Mouse (Mus musculus) hindbrain, embryonic 16.5 days (tissue): Measurements from ENCODE around the gene Prr18. TPM values are rescaled to one million over a fixed set of nuclear protein-coding genes. Genes with fewer than 3 reads are reported as not detected.
"Not testable (repeated sequence)": the region's sequence is repeated elsewhere in the genome, so short reads cannot be mapped to it uniquely, and the experiment has no call there.

Experiments
- ATAC-seq: fragments of 200-750 bp; cut with Nextera tagmentation; 2 replicates; pipeline ENCODE4 v1.8.0; 2017; ENCODE audit warnings: moderate TSS enrichment, moderate library complexity
- H3K27ac ChIP-seq: fragments of 300-500 bp; sonication (generic); 2 replicates; pipeline ENCODE4 v1.5.1; 2014; ENCODE audit warnings: low read depth, mild to moderate bottlenecking, control low read depth, low read length, moderate library complexity
- H3K27me3 ChIP-seq: fragments of 300-500 bp; sonication (generic); replicated peaks from 2 replicates; pipeline ENCODE4 v1.6.1; 2014; ENCODE audit warnings: low read length; ENCODE audit not compliant: control insufficient read depth, insufficient read depth
- H3K36me3 ChIP-seq: fragments of 300-500 bp; sonication (generic); 2 replicates; pipeline ENCODE4 v1.6.1; 2014; ENCODE audit warnings: mild to moderate bottlenecking, low read length, moderate library complexity, mixed read lengths; ENCODE audit not compliant: control insufficient read depth, insufficient read depth
- H3K4me1 ChIP-seq: fragments of 300-500 bp; sonication (generic); 2 replicates; pipeline ENCODE4 v1.6.1; 2014; ENCODE audit warnings: low read depth, low read length; ENCODE audit not compliant: control insufficient read depth, insufficient read depth
- H3K4me2 ChIP-seq: fragments of 300-500 bp; sonication (generic); 2 replicates; pipeline ENCODE4 v1.6.1; 2014; ENCODE audit warnings: mild to moderate bottlenecking, low read length, control low read depth, moderate library complexity
- H3K4me3 ChIP-seq: fragments of 300-500 bp; sonication (generic); 2 replicates; pipeline ENCODE4 v1.5.1; 2014; ENCODE audit warnings: mild to moderate bottlenecking, low read length, control low read depth, moderate library complexity
- H3K9ac ChIP-seq: fragments of 300-500 bp; sonication (generic); 2 replicates; pipeline ENCODE4 v1.6.1; 2014; ENCODE audit warnings: low read depth, mild to moderate bottlenecking, control low read depth, low read length, moderate library complexity
- H3K9me3 ChIP-seq: fragments of 300-500 bp; sonication (generic); 2 replicates; pipeline ENCODE4 v1.6.1; 2014; ENCODE audit warnings: mild to moderate bottlenecking, low read length, moderate library complexity; ENCODE audit not compliant: control insufficient read depth
- WGBS: fragments of 180-500 bp; shearing (Covaris S2); extraction: QIAGEN DNeasy Blood & Tissue Kit; methylation state at CpG from one replicate; pipeline ENCODE4 v1.1.7; 2014; 5-methylcytosine and 5-hydroxymethylcytosine counted together
- polyA plus RNA-seq: library from polyadenylated mRNA; unstranded; fragments of >200 nt; fragmentation: Nextera tagmentation; extraction: Ambion mirVana; gene quantifications from 2 replicates; pipeline ENCODE4 v1.2.1, GENCODE M21; 2015

Prr18 gene
- polyA plus RNA-seq, 1 experiment from 2014 or later: 16.9 TPM

GRCm38 (mm10) chr17:8302772-8303438 lies 34.4 kb upstream of the Prr18 start:
- Histone ChIP-seq H3K4me2 (no peak overlapping the region), H3K27me3 (no peaks in the 10 kb centered on the region), H3K27ac (no peak overlapping the region), H3K36me3 (no peaks in the 10 kb centered on the region; the same call in none of the 2 replicates), H3K9ac (no peak overlapping the region), H3K4me1 (no peaks in the 10 kb centered on the region), H3K9me3 (no peaks in the 10 kb centered on the region), H3K4me3 (no peak overlapping the region)
- WGBS: 74% methylated on average over 7 of the region's 7 CpGs
- ATAC-seq: no peak

DNA sequence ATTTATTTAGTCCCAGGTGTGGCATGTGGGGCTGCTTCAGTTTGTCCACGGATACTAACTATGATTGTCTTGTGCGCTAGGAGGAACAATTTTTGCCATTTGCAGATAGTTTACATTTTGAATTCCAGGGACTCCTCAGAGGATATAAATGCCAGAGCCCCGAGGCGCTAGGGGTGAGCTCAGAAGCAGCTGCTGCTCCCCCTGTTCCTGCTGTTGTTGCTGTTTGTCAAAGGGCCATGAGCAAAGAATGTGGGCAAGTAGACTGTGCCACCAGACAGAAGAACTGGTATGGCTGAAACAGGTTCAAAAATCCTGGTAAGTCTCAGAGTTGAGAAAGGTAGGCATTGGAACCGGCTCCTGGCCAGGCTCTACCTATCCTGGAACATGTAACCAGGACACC lies 33.6 kb upstream of the Prr18 start:
- 72% methylated on average over 5 of the region's 5 CpGs for WGBS

DNA sequence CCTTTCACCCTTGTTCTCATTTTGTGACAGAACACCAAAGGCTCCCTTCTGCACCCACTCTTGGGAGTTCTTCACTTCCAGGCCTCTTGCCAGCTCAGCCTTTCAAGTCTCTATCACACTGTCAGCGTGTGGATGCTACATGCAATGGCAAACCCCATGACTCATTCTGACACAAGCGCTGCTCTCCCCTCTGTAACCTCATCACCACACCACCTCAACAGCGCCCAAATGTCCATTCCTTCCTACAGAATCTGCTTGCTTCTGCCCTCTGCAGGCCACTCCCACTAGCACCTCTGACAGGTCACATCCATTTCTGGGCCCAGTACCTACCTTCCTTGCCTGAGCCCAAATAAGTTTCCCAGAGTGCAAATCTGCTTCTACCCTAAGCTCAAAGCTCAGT lies 31.5 kb upstream of the Prr18 start:
- no peaks in the 10 kb centered on the region for H3K4me1 ChIP-seq
- H3K27ac ChIP-seq: no peak overlapping the region
- H3K36me3 ChIP-seq: no peaks in the 10 kb centered on the region
- ATAC-seq: no peak
- H3K9ac ChIP-seq: no peak overlapping the region
- H3K9me3 ChIP-seq: no peaks in the 10 kb centered on the region
- H3K27me3 ChIP-seq: no peaks in the 10 kb centered on the region
- WGBS: 33% methylated on average over 3 of the region's 3 CpGs
- no peak overlapping the region for H3K4me2 ChIP-seq
- H3K4me3 ChIP-seq: no peak overlapping the region

More for the DNA sequence above, 33.6 kb upstream of the Prr18 start:
- no peak overlapping the region for H3K27ac ChIP-seq
- no peaks in the 10 kb centered on the region for H3K9me3 ChIP-seq
- H3K9ac ChIP-seq: no peak overlapping the region
- no peak overlapping the region for H3K4me3 ChIP-seq
- no peaks in the 10 kb centered on the region for H3K4me1 ChIP-seq
- no peaks in the 10 kb centered on the region for H3K27me3 ChIP-seq
- H3K4me2 ChIP-seq: no peak overlapping the region
- ATAC-seq: no peak
- H3K36me3 ChIP-seq: no peaks in the 10 kb centered on the region; the same call in 1 of the 2 replicates

- no peaks in the 10 kb centered on the region for H3K27me3 ChIP-seq
- peak; percentile 96 for ATAC-seq
- WGBS: under 1% methylated on average over 54 of the region's 54 CpGs
- peak within 1 kb of the TSS; percentile 71 for H3K4me2 ChIP-seq
- H3K4me1 ChIP-seq: peaks cover 12% of the 10 kb centered on the region
- H3K36me3 ChIP-seq: no peaks in the 10 kb centered on the region
- peak within 1 kb of the TSS; percentile 69 for H3K9ac ChIP-seq
- peak within 1 kb of the TSS; percentile 62 for H3K4me3 ChIP-seq
- peak within 1 kb of the TSS; percentile 87 for H3K27ac ChIP-seq
- H3K9me3 ChIP-seq: no peaks in the 10 kb centered on the region
Observed at GRCm38 (mm10) chr17:8310838-8311614, 26.2 kb upstream of the Prr18 start, which contains the start of gene Sft2d1. Gene Sft2d1 (plus strand): TSS chr17:8311102.

DNA sequence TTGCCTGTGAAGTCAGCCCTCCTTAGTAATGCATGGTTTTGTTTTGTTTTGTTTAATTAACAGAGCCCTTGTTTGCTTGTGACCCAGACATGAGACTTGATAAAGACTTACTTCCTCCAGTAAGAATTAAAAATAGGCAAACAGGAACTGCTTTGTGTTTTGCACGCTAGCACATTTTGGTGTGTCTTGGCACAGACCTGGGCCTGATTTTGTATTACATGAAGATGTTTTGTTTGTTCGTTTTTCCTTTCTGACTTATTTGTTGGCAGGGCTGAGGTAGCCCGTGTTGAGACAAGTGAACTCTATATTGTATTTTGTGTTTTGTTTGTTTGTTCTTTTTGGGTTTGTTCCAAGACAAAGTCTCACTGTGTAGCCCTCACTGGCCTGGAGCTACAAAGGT lies 25.5 kb upstream of the Prr18 start:
- H3K4me1 ChIP-seq: peaks cover 12% of the 10 kb centered on the region
- no peak overlapping the region for H3K27ac ChIP-seq
- H3K27me3 ChIP-seq: no peaks in the 10 kb centered on the region
- WGBS: 54% methylated on average over 3 of the region's 3 CpGs
- H3K9me3 ChIP-seq: no peaks in the 10 kb centered on the region
- H3K4me2 ChIP-seq: peak overlapping the region; percentile 71
- peak overlapping the region; percentile 62 for H3K4me3 ChIP-seq
- H3K9ac ChIP-seq: no peak overlapping the region; the same call in 1 of the 2 replicates
- no peak for ATAC-seq
- H3K36me3 ChIP-seq: no peaks in the 10 kb centered on the region

DNA sequence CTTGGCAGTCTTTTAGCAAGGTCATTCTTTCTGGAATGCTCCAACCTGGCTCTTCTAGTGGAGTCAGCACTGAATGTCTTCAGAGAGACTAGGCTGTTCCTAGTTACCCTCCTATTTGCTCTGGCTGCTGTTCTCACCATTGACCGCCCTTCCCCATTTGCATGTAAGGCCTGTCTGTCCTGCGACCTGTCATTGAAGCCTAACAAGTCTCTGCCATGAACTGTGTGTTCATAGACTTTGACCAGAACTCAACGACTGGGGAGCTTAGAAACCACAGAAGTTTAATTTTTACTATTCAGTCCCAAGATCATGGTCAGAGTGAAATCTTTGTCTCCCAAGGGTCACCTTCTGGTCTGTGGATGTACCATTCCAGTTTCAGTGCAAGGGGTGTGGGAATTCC lies 23.3 kb upstream of the Prr18 start:
- Histone ChIP-seq H3K36me3 (no peaks in the 10 kb centered on the region), H3K9me3 (no peaks in the 10 kb centered on the region), H3K4me2 (no peak overlapping the region), H3K9ac (no peak overlapping the region), H3K27ac (no peak overlapping the region), H3K27me3 (no peaks in the 10 kb centered on the region), H3K4me1 (peaks cover 12% of the 10 kb centered on the region), H3K4me3 (no peak overlapping the region)
- WGBS: 92% methylated on average over 3 of the region's 3 CpGs
- no peak for ATAC-seq

DNA sequence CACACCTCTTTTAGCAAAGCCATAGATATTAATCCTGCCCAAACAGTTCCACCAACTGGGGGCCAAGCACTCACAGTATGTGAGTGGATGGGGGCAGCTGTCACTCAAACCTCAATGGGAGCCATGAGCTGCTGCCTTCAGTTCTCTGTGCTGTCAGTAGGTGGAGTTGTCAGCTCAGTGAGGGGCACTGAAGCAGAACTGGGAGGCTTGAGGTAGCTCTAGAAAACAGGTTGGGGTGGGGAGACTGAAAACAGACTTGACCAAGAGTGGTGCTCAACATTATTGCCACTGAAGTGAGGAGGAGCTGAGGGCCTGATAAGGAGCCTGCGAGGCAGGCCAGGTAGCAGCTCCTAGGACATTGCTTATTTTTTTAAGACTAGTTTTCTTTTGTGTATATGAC lies 21.0 kb upstream of the Prr18 start:
- WGBS: 71% methylated on average over 1 of the region's 1 CpGs
- no peak overlapping the region for H3K9ac ChIP-seq
- H3K4me3 ChIP-seq: no peak overlapping the region
- peaks cover 12% of the 10 kb centered on the region for H3K4me1 ChIP-seq
- no peaks in the 10 kb centered on the region for H3K9me3 ChIP-seq
- no peak; the same call in 1 of the 2 replicates for ATAC-seq
- H3K27me3 ChIP-seq: no peaks in the 10 kb centered on the region
- H3K4me2 ChIP-seq: no peak overlapping the region
- H3K27ac ChIP-seq: no peak overlapping the region
- no peaks in the 10 kb centered on the region for H3K36me3 ChIP-seq

DNA sequence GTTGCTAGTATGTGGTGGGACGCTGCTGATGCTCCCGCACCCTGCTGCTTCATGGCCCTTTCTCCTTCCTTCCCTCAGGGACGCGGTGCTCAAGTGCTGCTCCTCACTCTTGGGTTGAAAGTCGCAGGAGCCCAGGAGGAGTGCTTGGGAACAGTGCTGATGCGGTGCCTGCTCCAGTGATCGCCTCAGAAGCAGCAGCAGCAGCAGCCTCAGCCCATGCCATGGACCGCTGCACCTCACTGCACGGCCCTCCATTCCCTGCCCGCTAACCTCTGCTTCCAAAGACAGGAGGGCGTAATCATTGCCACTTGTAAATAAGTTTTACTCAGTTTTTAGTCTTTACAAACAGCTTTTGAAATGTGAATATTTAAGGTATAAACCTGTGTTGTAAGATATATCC lies 10.4 kb upstream of the Prr18 start:
- H3K27ac ChIP-seq, H3K9me3 ChIP-seq, H3K4me3 ChIP-seq, H3K9ac ChIP-seq, H3K27me3 ChIP-seq, ATAC-seq, H3K4me2 ChIP-seq, H3K4me1 ChIP-seq: not testable (repeated sequence)
- H3K36me3 ChIP-seq: peaks cover 13% of the 10 kb centered on the region
- WGBS: 78% methylated on average over 10 of the region's 11 CpGs

DNA sequence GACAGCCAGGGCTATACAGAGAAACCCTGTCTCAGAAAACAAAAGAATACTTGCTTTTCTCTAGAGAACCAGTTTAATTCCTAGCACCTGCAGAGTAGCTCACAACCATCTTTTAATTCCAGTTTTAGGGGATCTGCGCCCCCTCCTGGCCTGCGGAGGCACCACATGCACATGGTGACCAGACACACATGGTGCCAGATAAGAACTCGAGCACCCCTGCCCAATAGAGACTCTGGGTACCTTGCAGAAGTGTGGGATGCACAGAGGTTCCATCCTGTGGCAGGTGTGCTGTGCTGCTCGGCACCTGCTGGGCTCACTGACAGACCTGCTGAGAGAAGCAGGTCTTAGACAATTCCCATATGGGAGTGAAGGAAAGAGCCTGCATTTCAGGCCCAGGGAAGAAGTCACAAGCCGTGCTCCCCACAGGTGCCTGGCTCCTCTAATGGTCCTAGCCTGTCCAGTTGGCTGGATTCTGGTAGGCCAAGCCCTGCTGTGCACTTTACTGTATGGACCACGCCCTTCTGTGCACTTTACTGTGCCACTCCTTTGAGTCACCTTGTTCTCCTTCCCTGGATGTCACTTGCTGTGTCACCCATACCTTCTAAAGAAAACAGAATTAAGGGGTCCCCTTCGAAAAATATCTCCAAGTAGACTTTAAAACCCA lies 8.6 kb upstream of the Prr18 start:
- H3K27ac ChIP-seq: no peak overlapping the region
- H3K36me3 ChIP-seq: peaks cover 10% of the 10 kb centered on the region
- no peak overlapping the region for H3K4me3 ChIP-seq
- no peaks in the 10 kb centered on the region for H3K4me1 ChIP-seq
- H3K9ac ChIP-seq: no peak overlapping the region
- 70% methylated on average over 7 of the region's 7 CpGs for whole genome bisulfite sequencing
- H3K27me3 ChIP-seq: no peaks in the 10 kb centered on the region
- no peak for ATAC-seq
- H3K4me2 ChIP-seq: no peak overlapping the region
- no peaks in the 10 kb centered on the region for H3K9me3 ChIP-seq
